Mouse (Mus musculus) hindbrain, embryonic 14.5 days (tissue): Measurements from ENCODE around the gene Tubb5. TPM values are rescaled to one million over a fixed set of nuclear protein-coding genes. Genes with fewer than 3 reads are reported as not detected.

Source experiments
- ATAC-seq: fragments of 200-750 bp; cut with Nextera tagmentation; 2 replicates; pipeline ENCODE4 v1.8.0; 2017; ENCODE audit warnings: moderate number of reproducible peaks, mild to moderate bottlenecking, moderate TSS enrichment, moderate library complexity; ENCODE audit not compliant: low FRiP score
- DNase-seq: peaks from one replicate; pipeline ENCODE4 v3.0.0-alpha.2; 2015; ENCODE audit warnings: low spot score
- H3K27ac ChIP-seq: fragments of 300-500 bp; sonication (generic); 2 replicates; pipeline ENCODE4 v1.5.1; 2014; ENCODE audit warnings: mild to moderate bottlenecking, moderate library complexity
- H3K27me3 ChIP-seq: fragments of 300-500 bp; sonication (generic); 2 replicates; pipeline ENCODE4 v1.6.1; 2014; ENCODE audit warnings: mild to moderate bottlenecking, low read length, mixed read lengths; ENCODE audit not compliant: control insufficient read depth, insufficient read depth
- H3K36me3 ChIP-seq: fragments of 300-500 bp; sonication (generic); replicated peaks from 2 replicates; pipeline ENCODE4 v1.6.1; 2014; ENCODE audit not compliant: control insufficient read depth, insufficient read depth
- H3K4me1 ChIP-seq: fragments of 300-500 bp; sonication (generic); replicated peaks from 2 replicates; pipeline ENCODE4 v1.6.1; 2014; ENCODE audit warnings: antibody characterized with exemption, low read length, mixed read lengths; ENCODE audit not compliant: control insufficient read depth, insufficient read depth
- H3K4me2 ChIP-seq: fragments of 300-500 bp; sonication (generic); replicated peaks from 2 replicates; pipeline ENCODE4 v1.6.1; 2014; ENCODE audit warnings: mild to moderate bottlenecking, moderate library complexity
- H3K4me3 ChIP-seq: fragments of 300-500 bp; sonication (generic); replicated peaks from 2 replicates; pipeline ENCODE4 v1.5.1; 2014; ENCODE audit warnings: mild to moderate bottlenecking, low read length
- H3K9ac ChIP-seq: fragments of 300-500 bp; sonication (generic); 2 replicates; pipeline ENCODE4 v1.6.1; 2014
- H3K9me3 ChIP-seq: fragments of 300-500 bp; sonication (generic); 2 replicates; pipeline ENCODE4 v1.6.1; 2016; ENCODE audit warnings: low read length; ENCODE audit not compliant: control insufficient read depth
- WGBS: fragments of 180-500 bp; shearing (Covaris S2); extraction: QIAGEN DNeasy Blood & Tissue Kit; methylation state at CpG from one replicate; pipeline ENCODE4 v1.1.7; 2014; 5-methylcytosine and 5-hydroxymethylcytosine counted together
- polyA plus RNA-seq: library from polyadenylated mRNA; unstranded; fragments of >200 nt; fragmentation: Nextera tagmentation; extraction: Ambion mirVana; gene quantifications from 2 replicates; pipeline ENCODE4 v1.2.1, GENCODE M21; 2014

Tubb5 gene
- polyA plus RNA-seq = 1,664 and 1,709 TPM in 2 replicates

DNA sequence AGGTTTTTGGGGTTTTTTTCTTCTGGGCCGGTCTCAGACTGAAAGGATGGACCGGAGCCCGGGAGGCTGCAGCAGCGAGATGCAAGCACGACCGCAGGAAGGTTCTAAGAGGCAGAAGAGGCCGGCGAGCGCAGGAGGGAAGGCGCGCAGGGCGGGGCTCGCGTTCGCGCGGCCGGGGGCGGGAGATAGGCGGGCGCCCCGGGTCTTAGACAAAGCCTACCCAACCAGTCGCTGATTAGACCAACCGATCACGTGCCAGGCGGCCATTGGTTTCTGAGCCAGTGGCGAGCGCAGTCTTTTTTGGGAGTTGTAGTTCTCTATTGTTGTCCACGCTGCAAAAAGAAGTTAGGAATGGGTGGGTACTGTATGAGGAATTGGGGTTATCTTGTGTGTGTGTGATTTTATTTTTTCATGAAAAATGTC lies at the start of gene Tubb5:
Gene Tubb5, minus strand, starts transcription at position 185 of the 423 bp plus-strand sequence.
- peak within 1 kb of the TSS; percentile 99 for H3K9ac ChIP-seq
- under 1% methylated on average over 29 of the region's 29 CpGs for WGBS
- H3K4me2 ChIP-seq = peak within 1 kb of the TSS; percentile 83
- peaks cover 47% of the 10 kb centered on the region for H3K4me1 ChIP-seq
- no peaks in the 10 kb centered on the region for H3K27me3 ChIP-seq
- H3K36me3 ChIP-seq = peaks cover 36% of the 10 kb centered on the region
- H3K9me3 ChIP-seq = no peaks in the 10 kb centered on the region
- ATAC-seq (peak; percentile 83), DNase-seq (peak; percentile 94)
- H3K27ac ChIP-seq = peak within 1 kb of the TSS; percentile 99
- peak within 1 kb of the TSS; percentile 84 for H3K4me3 ChIP-seq

DNA sequence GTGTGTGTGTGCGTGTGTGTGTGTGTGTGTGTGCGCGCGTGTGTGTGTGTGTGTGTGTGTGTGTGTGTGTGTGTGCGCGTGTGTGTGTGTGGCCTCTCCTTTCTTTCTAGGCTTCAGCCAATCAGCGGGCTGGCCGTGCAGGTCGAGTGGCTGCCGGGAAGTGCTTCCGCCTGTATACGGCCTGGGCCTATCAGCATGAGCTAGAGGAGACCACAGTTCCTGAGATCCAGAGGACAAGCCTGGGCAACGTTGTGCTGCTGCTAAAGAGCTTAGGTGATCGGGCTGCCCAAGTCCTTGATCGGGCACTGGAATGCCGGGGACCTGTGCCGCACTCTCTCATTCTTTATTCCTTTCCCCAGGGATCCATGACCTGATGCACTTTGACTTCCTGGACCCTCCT lies 49.6 kb upstream of the Tubb5 start:
- H3K9ac ChIP-seq = no peak overlapping the region
- no peak overlapping the region for H3K4me3 ChIP-seq
- peaks cover 97% of the 10 kb centered on the region for H3K36me3 ChIP-seq
- WGBS = 72% methylated on average over 17 of the region's 17 CpGs
- H3K4me2 ChIP-seq = no peak overlapping the region
- DNase-seq (no peak), ATAC-seq (no peak)
- H3K4me1 ChIP-seq = no peaks in the 10 kb centered on the region
- no peak overlapping the region for H3K27ac ChIP-seq
- H3K9me3 ChIP-seq = no peaks in the 10 kb centered on the region
- no peaks in the 10 kb centered on the region for H3K27me3 ChIP-seq

DNA sequence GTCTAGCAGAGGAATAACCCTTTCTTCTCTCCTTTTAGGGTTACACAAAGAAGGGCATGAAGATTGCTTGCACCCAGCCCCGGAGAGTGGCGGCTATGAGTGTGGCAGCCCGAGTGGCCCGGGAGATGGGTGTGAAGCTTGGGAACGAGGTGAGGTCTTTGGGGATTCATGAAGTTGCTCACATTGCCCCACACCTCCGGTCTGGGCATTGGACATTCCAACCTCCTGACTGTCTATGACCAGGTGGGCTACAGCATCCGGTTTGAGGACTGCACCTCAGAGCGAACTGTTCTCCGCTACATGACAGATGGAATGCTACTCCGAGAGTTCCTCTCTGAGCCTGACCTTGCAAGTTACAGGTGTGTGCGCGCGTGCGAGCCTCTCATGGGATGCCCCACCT lies 45.7 kb upstream of the Tubb5 start:
- Histone ChIP-seq H3K4me3 (no peak overlapping the region), H3K4me2 (no peak overlapping the region), H3K36me3 (peaks cover 71% of the 10 kb centered on the region), H3K27ac (no peak overlapping the region), H3K9me3 (no peaks in the 10 kb centered on the region), H3K4me1 (peaks cover 7% of the 10 kb centered on the region), H3K27me3 (no peaks in the 10 kb centered on the region), H3K9ac (no peak overlapping the region)
- WGBS = 98% methylated on average over 14 of the region's 14 CpGs
- DNase-seq = no peak
- no peak for ATAC-seq

DNA sequence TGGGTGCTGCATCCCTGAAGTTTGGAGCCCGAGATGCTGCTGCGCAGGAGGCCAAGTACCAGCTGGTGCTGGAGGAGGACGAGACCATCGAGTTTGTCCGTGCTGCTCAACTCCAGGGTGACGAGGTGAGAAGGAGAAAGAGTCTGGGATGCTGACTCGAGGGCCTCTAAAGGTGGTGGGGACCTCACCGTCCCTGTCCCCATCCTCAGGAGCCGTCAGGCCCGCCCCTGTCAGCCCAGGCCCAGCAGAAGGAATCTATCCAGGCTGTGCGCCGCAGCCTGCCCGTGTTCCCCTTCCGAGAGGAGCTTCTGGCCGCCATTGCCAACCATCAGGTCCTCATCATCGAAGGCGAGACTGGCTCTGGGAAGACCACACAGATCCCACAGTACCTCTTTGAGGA lies 44.8 kb upstream of the Tubb5 start:
- Histone ChIP-seq H3K4me2 (no peak overlapping the region), H3K27me3 (no peaks in the 10 kb centered on the region), H3K4me1 (peaks cover 7% of the 10 kb centered on the region), H3K9me3 (no peaks in the 10 kb centered on the region), H3K4me3 (no peak overlapping the region), H3K36me3 (peaks cover 63% of the 10 kb centered on the region), H3K27ac (no peak overlapping the region), H3K9ac (no peak overlapping the region)
- DNase-seq (no peak), ATAC-seq (no peak)
- WGBS = 95% methylated on average over 17 of the region's 17 CpGs

DNA sequence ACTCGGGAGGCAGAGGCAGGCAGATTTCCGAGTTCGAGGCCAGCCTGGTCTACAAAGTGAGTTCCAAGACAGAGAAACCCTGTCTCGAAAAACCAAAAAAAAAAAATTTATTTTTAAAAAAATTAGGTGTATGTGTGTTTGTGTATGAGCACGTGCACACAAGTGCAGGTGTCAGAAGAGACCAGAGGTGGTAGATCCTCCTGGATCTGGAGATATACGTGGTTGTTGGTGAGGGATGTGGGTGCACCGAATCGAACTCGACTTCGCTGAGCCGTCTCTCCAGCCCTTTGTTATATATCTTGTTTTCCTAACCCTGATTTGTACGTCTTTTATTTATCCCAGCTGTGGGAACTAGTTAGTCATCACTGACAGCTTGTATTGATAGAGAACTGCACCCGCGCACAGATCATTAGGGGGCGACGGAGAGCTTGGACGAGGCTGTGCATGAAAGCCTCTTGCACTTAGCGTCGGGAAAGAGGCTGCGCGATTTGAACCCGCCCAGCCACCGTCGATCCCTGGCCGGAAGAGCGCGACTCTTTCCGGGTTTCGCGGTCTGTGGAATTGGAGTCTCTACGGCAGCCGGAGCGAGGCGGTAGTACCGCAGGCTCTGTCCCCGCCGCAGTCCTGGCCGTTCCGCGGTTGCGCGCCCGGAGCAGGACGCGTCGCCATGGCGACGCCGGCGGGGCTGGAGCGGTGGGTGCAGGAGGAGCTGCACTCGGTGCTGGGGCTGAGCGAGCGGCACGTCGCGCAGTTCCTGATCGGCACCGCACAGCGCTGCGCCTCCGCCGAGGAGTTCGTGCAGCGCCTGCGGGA lies 41.3 kb upstream of the Tubb5 start, which contains the start of gene Dhx16:
Gene Dhx16, plus strand, starts transcription at position 575 of the 813 bp plus-strand sequence.
- Histone ChIP-seq H3K4me2 (peak within 1 kb of the TSS; percentile 82), H3K36me3 (peaks cover 54% of the 10 kb centered on the region), H3K4me3 (peak within 1 kb of the TSS; percentile 96), H3K27me3 (no peaks in the 10 kb centered on the region), H3K27ac (peak within 1 kb of the TSS; percentile 77), H3K9ac (peak within 1 kb of the TSS; percentile 86), H3K9me3 (no peaks in the 10 kb centered on the region), H3K4me1 (peaks cover 7% of the 10 kb centered on the region)
- 6% methylated on average over 66 of the region's 66 CpGs for WGBS
- DNase-seq (peak; percentile 97), ATAC-seq (peak; percentile 90)

DNA sequence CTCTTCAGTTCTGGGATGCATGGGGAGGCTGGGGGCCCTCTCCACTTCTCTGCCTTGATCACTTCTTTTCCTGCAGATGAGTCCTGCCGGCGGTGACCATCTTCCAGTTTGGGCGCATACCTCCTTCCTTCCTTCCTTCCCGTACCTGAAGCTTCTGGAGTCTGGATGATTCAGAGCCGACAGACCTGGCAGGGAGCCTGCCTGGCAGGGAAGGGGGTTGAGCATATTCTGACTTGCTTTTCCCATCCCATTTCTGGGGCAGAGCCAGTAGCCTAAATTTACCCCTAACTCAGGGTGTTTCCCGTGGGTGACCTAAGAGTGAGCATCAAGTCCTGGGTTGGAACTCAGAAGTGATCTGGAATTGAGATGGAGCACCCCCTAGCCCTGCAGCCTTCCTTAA lies 36.6 kb upstream of the Tubb5 start:
- peaks cover 33% of the 10 kb centered on the region for H3K4me1 ChIP-seq
- no peak overlapping the region for H3K9ac ChIP-seq
- H3K27me3 ChIP-seq = no peaks in the 10 kb centered on the region
- H3K27ac ChIP-seq = no peak overlapping the region
- DNase-seq = no peak
- H3K4me3 ChIP-seq = no peak overlapping the region
- peaks cover 44% of the 10 kb centered on the region for H3K36me3 ChIP-seq
- ATAC-seq = no peak
- no peaks in the 10 kb centered on the region for H3K9me3 ChIP-seq
- WGBS = 85% methylated on average over 6 of the region's 6 CpGs
- no peak overlapping the region for H3K4me2 ChIP-seq

DNA sequence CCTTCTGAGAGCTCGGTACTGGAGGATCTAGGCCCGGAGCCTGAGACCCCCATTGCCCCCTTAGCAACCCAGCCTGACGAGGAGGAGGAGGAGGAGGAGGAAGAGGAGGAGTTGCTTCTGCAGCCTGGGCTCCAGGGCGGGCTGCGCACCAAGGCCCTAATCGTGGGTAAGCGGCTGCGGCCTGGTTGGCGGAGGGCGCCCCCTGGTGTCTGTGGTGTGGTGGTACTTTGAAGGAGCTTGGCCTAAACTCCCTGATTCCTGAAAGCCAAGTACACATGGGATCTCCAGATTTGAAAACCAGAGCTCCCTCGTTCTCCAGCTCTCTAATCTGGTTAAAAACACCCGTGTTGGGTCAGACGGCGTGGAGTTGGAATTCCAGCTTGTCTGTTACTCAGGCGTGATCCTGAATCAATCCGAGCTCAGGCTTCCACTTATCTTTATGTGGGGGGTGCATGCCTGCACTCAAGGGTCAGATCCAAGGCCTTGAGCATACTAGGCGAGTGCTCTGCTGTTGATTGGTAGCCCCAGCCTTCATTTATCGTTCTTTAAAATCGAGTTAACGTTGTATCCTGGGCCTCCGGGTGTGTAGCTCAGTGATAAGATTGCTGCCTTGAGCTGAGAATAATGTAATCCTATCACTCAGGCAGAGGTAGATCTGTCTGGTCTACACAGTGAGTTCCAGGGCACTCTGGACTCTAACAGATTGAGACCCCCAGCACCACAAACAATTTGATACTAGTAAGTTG lies 35.8 kb upstream of the Tubb5 start:
- H3K27me3 ChIP-seq = no peaks in the 10 kb centered on the region
- H3K36me3 ChIP-seq = peaks cover 44% of the 10 kb centered on the region
- no peaks in the 10 kb centered on the region for H3K9me3 ChIP-seq
- peak overlapping the region; percentile 24 for H3K4me2 ChIP-seq
- DNase-seq (peak; percentile 77), ATAC-seq (peak; percentile 25; the same call in 1 of the 2 replicates)
- peaks cover 40% of the 10 kb centered on the region for H3K4me1 ChIP-seq
- no peak overlapping the region for H3K4me3 ChIP-seq
- WGBS = 34% methylated on average over 21 of the region's 21 CpGs
- no peak overlapping the region for H3K27ac ChIP-seq
- peak overlapping the region; percentile 28; the same call in 1 of the 2 replicates for H3K9ac ChIP-seq

DNA sequence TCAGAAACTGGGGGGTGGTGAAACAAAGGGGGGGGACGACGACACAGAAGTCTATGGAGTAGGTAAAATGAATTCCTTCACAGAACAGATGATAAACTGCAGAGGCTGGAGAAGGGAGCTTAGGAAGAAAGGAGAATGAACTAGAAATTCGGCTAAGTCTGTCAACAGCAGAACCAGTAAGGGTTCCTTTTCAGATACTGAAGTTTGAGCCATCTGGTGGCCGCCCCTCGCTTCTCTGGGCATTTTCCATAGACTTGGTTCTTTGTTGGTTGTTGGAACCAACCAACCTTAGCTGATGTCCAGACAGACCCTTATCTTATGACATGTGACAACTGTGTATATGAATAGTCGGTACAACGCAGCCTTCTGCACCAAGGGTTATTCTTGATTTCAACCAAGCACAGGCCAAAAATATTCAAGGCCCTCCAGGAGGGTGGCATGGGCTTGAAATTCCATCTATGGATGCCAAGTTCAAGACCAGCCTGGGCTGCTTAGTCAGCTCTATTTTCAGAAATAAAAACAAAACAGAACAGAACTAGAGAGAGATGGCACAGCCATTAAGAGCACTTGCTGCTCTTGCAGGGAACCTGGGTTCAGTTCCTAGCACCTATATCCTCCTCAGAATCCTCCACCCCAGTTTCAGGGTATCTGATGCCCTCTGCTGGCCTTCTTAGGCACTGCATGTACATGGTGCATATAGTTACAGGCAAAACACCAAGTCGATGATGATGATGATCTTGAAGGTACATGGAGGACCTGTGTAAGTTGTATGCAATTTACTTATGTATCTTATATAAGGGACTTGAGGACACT lies 33.0 kb upstream of the Tubb5 start:
- ATAC-seq (no peak), DNase-seq (no peak)
- H3K36me3 ChIP-seq = peaks cover 41% of the 10 kb centered on the region
- peak overlapping the region; percentile 95 for H3K9ac ChIP-seq
- H3K27me3 ChIP-seq = no peaks in the 10 kb centered on the region
- 92% methylated on average over 8 of the region's 8 CpGs for WGBS
- peak overlapping the region; percentile 98; the same call in 1 of the 2 replicates for H3K27ac ChIP-seq
- H3K9me3 ChIP-seq = no peaks in the 10 kb centered on the region
- peak overlapping the region; percentile 75 for H3K4me3 ChIP-seq
- peak overlapping the region; percentile 99 for H3K4me2 ChIP-seq
- peaks cover 58% of the 10 kb centered on the region for H3K4me1 ChIP-seq
